Mouse (Mus musculus) cerebellum, adult 11 months (tissue): Measurements from ENCODE around the gene Gm45261.

Source experiments
- DNase-seq: peaks from one replicate; pipeline ENCODE4 v3.0.0; 2022

Gm45261 gene

DNA sequence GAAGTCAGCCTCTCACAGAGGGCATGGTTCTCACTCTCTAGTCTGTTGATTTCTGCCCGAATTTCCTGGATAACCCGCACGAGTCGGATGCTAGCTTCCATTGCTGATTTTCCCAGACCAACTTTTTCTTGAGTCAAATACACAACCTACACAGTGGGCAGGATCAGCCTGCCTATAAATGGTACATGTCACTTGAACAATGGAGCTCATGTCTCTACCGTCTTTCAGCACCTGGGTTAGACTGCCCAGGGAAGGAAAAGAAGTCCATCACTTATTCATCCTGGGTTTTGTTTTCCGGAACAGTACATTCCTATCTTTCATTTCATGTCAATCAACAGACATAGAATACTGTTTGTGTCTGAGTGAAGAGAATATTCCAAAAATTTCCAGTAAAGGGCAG, at the start of gene Gm45261:
Gene Gm45261 (minus strand): TSS at position 101 of the 400 bp plus-strand sequence.
- DNase-seq, result no peak

DNA sequence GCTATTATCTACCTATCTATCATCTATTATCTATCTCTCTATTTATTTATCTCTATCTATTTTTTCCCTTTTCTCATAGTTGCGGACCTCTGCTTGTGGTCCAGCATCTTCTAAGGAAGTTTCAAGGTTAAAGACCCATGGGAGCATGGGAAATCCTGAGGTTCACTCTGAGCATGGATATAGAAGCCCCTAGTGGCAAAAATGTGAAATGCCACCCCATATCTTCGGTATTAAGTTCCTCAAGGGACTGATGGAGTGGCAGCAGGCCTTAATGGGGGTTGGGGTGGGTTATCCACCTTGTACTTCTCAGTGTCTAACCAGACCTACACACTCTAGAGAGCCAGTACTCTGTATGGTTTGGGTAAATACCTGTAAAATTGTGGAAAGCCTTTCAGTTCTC, 43.5 kb upstream of the Gm45261 start:
- DNase-seq, result no peak

DNA sequence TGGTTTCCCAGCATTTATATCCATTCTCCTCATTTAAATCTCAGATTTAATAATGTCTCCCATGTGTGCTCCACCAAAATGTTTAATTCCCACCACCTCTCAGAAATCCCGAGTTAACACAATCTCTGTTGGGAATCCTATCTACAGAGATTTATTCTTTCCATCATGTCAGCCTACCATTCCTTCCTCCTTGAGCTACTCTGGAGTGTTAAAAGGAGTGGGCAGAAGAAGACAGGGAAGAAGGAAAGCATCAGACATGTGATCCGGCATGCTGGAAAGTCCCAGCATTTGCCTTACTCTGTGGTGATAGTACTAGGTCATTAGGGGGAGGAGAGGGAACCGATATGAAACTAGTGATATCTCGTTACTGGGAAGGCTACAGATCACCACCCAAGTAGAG, 42.8 kb upstream of the Gm45261 start:
- DNase-seq, result no peak

DNA sequence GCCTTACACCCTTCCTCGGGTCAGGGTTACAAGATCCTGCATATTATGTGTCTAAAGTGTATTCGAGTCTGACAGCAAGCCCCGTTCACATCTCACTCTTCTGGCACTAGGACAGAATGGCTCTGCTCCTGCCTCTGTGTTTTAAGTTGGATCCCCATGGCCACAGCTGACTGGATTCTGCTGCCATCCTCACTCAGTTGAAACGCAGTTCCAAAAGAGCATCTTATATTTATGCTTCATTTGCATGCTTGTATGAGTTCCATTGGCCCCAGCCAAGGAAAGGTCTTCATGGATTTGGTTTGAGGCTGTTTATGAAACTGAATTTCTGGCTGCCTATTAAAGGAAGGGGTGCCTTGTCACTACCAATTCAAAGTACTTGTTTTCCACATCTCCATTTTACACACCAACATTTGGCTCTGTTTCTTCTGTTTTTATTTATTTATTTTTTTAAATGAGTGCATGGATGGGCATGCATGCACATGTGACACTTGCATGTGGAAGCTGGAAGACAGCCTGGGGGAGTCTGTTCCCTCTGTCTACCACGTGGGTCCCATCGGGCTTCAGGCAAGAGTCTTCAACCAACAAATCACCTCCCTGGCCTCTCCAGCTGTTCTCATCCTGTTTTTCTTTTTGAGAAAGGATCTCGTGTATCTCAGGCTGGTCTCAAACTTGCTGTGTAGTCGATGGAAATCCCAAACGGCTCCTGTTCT, 41.4 kb upstream of the Gm45261 start:
- DNase-seq, result no peak

DNA sequence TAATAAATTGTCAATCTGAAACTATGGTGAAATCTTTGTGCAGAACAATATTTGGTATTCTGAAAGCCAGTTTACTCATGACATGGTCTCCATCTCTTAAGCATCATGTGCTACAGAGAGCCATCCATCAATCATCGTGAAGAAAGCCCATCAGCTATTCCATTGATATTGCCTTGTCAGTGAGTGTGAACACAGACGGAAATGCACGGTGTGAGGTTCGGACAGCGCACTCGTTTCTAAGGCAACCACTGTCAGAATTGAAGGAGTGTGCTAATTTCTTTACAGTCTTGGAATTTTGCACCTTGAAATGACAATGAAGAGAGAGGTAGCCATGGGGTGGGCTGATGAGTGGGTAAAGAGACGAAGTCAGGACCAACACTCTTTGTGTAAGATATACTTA, 38.0 kb upstream of the Gm45261 start:
- no peak for DNase-seq

DNA sequence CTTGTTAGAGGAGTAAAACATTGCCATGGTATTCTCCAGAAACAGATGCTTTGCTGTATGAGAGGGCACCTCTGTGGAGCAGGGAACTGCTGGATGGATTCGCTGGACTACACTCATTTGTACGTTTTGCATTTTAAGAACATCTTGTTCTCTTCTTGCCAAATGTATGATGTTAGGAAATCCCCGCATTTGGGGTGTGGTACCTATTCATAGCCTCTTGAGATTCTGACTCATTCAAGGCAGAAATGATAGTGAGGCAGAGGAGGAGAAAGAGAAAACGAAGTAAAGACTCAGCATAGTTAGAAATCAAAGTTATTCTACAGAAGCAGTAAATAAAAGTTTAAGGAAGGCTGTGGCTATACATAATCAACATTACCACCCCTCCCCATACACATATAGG, 35.1 kb upstream of the Gm45261 start:
- DNase-seq, result no peak

DNA sequence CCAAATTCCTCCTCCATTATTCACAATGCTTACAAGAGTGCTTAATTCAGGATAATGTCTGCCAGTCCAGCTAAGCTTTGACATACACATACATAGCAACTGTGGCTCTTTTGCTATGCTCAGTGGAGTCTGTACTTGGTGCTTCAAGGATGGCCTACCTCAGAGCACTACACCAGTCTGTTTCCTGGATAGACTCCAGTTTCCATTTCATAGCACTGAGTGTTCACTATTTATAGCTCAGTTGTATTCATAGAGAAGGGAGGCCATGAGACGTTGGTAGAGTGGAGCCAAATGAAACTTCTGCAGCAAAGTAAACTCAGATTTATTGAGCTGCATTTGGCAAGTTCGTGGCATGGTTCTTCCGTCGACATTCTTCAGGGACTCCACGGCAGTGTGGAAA, 22.2 kb upstream of the Gm45261 start:
- DNase-seq, result no peak

DNA sequence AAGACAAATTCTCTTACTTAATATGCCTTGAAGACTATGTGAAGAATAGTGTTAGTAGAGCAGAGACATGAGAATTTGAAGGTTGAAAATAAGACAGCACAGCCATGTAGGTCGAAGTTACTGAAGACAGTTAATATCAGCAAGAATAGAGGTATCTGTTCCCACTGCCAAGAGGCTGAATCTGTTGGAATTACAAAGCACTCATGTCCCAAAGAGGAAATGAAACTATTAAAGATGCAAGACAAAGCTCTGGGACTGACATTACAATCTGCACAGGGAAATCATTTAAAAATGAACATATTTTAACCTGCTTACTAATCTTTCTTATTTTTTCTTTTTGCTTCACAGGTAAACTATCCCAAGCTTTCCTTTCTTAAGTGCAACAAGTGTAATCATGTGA, 13.7 kb upstream of the Gm45261 start:
- no peak for DNase-seq

DNA sequence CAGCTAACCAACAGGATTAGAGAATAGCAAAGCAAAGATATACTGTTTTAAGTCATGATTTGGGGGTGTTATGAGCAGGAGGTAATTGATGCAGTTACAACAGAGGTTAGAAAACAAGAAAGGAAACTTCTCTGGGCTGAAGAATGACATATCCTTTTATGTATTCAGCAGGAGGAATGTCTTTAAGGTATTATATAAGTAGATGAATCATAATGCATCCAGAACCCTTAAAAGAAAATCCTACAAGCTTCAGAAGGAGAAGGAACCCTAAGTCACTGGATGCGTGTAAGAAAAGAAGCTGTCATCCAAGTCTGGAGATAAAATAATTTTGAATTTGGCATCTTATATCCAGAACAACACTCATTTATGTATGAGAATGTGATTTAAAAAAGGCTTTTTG, 11.1 kb upstream of the Gm45261 start:
- DNase-seq, result no peak

DNA sequence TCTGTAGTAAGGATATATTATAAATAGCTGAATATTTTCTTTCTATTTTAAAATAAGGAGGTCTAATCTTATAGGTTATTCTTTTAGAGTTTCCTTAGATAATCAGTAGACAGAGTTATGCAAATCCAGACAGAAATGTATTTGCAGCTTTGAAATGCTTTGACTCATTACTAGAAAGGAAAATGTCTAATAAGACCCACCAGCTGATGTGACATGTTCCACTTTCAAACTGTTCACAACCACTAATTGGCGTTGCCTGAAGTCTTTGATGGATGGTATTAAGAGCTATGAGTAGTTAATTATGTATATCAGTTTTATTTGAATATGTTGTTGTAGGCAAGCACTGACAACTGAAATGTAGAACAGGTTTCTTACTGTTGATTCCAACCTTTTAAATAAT, 1.3 kb downstream of the Gm45261 start:
- no peak for DNase-seq

DNA sequence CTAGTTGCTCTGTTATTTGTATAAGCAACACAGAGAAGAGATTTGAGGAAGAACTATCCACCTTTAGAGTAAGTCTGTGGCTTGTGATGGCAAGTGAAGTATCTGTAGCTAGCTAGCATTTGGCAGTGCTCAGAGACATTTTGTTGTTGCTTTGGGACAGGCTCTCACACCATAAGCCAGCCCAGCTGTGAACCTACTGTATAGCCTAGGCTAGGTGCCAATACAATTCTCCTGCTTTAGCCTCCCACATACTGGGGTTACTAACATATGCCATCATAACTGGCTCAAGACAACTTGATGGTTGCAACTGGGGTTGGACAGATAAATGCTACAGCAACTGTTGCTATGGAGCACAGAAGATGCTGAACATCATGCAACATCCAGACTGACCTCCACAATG, 1.8 kb downstream of the Gm45261 start:
- no peak for DNase-seq

DNA sequence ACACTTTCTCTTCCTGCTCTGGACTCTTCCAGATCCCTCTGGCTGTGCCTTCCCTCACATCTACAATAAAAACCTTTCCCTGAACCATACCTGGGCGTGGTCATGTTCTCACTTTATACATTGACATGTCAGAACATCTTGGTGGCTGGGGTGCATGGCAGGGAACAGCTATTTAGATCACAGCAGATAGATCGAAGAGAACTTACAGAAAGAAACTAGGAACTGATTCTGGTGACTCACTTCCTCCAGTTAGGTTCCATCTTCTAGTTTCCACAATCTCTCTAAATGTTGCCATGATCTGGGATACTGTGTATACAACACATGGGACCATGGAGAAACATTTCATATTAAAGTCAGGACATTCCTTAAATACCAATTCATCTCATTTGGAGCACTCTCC, 7.3 kb downstream of the Gm45261 start:
- DNase-seq, result no peak

DNA sequence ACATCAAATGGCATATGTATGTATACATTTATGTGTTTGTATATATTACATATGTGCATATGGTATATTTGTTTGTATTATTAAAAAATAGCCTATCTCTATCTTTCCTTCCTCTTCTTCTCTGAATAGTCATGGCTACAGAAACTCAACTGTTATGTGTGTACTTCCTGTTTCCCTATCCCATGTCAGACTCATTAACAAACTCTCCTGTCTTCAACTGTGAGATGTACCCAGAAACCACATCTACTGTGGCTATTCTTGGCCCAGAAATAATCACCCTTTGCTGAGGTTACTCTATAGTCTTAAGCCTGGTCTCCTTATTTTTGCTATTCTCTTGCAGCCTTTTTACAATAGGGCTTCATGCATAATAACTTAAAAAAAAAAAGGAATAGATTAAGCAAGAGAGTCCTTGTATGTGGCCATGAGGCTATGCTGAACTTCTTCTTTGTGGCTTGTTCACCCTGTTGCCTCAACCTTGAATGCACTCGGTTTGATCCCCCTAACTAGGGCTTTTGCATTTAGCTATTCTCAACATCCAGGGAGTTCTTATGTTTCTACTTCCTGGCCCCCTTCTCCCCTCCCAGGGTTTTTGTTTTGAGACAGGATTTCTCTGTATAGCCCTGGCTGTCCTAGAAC, 9.2 kb downstream of the Gm45261 start:
- DNase-seq, result no peak

DNA sequence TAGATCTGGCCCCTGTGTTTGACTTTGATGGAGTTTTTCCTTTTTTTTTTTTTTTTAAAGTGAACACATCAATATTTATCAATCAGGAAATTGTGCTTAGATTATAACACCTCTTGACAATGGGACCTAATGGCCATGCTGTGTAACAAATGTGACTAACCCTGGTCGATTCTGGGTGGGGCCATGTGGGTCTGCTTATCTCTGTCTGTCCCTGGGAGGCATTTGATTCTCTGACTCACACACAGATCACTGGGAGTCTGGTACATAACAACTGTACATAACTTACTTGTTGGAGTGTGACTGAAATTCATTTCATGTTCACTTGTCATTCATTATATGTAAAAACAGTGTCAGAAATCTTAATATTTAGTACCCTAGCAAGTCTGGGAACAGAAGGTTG, 13.7 kb downstream of the Gm45261 start:
- DNase-seq, result no peak

DNA sequence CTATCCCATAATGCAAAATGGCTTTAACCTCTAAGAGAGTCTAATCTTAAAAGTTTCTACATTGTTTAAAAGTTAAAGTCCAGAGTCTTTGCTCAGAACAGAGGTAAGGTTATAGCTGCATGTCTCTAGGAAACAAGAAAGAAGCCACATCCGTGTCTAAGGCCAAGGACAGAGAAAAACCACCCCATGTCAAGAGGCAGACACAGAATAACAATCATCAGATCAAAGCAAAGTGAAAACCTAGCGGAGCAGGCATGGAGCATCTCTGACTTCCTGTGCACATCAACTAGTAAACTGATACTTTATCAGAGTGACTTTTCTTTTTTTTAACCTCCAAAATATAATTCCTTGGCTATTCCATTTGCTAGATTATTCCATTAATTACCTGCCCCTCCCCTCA, 20.3 kb downstream of the Gm45261 start:
- no peak for DNase-seq

DNA sequence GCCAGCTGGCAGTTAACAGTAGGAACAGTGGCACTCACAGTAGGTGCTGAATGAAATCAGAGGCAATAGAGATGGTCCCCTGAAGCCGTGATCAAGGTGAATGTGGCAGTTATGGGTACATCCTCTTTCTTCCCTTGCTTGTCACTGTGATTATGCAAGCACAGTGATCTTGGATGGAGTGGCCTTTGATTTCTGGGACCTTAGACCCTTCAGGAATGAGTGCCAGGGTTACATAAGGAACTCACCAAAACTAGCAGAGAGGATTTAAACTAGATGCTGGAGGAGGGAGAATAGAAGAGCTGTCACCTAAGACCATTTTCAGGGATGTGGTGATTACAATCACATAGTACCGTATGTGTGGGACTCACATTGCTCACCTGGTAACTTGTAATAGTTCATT, 22.7 kb downstream of the Gm45261 start:
- DNase-seq, result no peak

DNA sequence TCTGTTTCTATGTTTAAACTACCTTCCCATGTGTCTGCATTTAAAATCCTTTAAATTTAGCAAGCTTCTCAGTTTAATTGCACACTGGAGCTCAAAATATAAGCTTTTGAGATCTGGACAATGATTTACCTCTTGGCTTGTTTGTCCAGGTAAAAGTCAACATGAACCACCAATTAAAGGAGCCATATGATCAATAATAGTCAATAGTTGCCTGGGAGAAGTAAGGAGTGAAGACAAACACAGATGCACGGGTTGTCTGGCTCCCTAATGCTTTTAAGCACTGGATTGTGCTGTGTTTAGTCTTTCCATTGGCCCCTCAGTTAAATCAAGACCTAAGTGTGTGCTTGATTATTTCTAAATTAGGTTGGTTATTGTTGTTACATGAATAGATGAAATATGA, 33.3 kb downstream of the Gm45261 start:
- no peak for DNase-seq

DNA sequence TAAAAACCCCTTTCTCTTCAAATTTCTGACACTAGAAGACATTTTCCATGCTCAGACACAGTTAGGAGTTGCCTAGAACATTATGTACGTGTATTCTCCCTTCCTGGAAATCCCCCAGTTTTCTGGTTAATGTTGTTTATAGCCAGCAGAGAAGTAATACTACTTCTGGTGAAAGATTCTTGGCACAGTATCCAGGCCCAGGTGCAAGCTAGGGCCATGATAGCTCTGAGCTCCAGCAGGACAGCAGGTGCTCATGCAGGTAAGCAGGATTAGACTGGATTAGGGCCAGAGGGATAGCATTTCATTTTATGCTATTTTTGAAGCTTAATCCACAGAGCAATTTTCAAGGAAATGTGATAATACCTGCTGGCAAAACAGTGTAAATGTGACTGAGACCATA, 33.8 kb downstream of the Gm45261 start:
- DNase-seq, result peak; percentile 81

DNA sequence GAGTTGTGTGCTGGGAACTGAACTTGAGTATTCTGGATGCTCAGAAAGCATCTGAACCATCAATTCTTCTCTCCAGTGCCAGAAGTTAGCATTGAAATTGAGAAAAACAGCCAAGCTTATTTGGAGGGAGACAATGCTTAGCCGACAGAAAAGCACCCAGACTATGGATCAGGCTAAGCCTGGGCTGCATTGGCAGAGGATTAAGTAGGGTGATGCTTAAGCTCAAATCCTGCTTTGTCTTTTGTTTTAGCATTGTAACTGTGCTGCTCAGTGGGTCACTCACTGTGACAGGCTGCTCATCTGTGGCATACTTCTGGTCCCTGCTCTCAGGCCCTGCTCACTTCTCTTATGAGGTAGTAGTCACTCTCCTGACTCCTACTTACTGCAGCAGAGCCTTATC, 36.6 kb downstream of the Gm45261 start:
- no peak for DNase-seq

DNA sequence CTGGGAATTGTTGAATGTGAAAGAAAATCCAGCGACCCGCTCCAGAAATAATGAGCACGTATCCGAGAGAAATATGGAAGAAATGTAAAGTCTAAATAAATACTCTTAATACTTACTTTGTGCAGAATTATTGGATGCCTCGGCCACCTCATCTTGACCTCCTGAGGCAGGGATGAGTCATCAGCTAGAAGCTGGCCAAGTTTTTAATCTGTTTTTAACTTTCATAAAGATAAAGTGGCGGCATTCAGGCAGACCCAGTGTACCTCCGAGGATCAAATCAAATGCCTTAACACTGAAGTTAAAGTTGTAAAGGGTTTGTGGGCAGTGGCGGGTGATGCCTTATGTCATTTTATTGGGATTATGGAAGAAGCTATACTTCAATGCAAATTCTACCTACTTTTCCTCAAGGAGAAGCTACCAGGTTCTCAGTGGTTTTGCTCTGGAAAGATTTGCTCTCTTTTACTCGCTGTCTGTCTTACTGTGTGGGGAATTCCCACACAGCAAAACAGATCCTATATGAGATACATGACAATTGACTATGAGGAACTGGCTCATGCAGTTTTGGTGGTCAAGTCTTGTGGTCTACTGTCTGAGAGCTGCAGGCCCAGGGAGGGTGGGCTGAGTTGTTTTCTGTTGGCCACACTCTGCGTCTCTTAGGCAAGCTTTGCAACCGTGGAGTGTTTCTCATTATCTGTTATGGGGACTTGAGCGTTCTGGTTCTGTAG, 42.8 kb downstream of the Gm45261 start:
- no peak for DNase-seq

DNA sequence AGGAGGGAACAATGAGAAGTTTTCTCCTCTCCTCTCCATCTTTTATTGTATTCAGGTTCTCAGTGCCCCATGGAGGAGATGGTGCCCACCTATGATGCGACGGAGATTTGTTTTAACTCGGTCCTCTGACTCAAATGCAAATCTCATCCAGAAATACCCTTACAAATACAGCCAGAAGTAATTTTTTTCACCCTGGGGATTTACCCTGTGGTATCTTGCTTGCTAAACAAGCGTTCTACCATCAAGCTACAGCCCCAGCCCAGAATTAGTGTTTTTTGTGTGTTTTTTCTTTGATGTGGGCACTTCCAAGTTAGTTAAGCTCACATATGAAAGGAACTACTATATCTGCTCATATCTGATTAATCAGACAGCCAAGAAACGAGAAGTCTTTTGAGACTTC, 44.9 kb downstream of the Gm45261 start:
- DNase-seq, result no peak

DNA sequence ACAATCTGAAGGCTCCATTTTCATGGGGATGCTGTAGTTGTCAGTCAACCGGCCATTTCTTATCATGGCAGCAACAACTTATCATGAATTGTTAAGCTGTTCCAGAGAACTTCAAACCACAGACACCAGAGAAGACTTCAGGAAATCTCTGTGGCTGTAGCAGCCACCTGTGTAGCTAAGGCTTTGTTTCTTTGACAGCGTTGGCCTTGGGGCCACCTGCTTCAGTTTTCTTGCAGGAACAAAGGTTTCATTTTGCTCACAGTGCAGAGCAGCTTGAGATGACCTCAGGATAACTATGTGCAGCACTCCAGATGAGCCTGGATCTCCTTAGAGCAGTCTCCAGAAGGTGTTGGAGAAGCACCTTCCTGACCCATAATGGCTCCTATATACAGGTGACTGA, 48.7 kb downstream of the Gm45261 start:
- no peak for DNase-seq

DNA sequence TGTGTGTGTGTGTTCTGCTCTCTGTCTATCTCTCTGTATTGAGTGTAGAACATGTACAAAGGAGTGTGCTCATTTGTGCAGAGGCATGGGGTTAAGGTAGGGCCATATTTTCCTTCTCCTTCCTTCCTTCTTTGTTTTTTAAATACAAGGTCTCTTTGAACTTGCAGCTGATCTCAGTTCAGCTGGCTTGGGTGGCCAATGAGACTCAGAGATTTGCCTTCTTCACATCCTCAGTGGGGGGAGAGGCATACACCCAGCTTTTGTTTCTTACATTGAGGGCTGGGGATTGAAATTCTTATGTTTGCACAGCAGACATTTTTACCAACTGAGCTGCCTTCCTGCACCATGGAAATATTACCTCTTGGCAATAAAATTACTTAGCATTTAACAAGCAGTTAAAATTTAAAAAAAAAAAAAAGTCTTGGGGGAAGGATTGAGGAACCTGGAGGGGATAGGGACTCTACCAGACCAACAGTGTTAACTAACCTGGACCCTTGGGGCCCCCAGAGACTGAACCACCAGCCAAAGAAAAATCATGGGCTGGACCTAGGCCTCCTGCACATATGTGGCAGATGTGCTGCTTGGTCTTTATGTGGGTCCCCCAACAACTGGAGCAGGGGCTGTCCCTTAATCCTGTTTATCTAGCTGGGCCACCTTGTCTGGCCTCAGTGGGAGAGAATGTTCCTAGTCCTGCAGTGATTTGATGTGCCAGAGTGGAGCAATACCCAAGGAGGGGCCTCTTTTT, 50.8 kb downstream of the Gm45261 start:
- no peak for DNase-seq
